Mouse (Mus musculus) CH12.LX (cell line): ENCODE measurements at regions not wholly inside any gene's neighbourhood (a gene's known extent, or its start where the extent isn't known, plus 50 kb on each side); places are given as distances from the start of the nearest gene placed in this dataset.

Source experiments
- DNase-seq: peaks from one replicate; pipeline ENCODE4 v3.0.0-alpha.2; 2013; ENCODE audit errors: extremely low read depth
- H3K27ac ChIP-seq: 2 replicates; pipeline ENCODE4 v1.5.1; 2012; ENCODE audit warnings: low read depth, mild to moderate bottlenecking, control low read depth, moderate library complexity; ENCODE audit not compliant: insufficient read depth
- H3K27me3 ChIP-seq: replicated peaks from 2 replicates; pipeline ENCODE3; 2012; ENCODE audit warnings: inconsistent platforms
- H3K36me3 ChIP-seq, 2 experiments: replicated peaks in 1 of 2; 2 replicates each; pipeline versions ENCODE3 to v1.6.1; 2012; ENCODE audit warnings: inconsistent platforms in 1 of 2, low read length in 1 of 2, mild to moderate bottlenecking in 1 of 2, mixed read lengths in 1 of 2, moderate library complexity in 1 of 2; ENCODE audit not compliant: control insufficient read depth in 1 of 2, insufficient read depth in 1 of 2
- H3K4me1 ChIP-seq, 2 experiments: 2 replicates each; pipeline ENCODE4 v1.6.1; 2012; ENCODE audit warnings: inconsistent platforms in 1 of 2, moderate library complexity in 1 of 2; ENCODE audit not compliant: insufficient read depth in 2 of 2, control insufficient read depth in 1 of 2
- H3K4me2 ChIP-seq: 2 replicates; pipeline ENCODE4 v1.6.1; 2012; ENCODE audit warnings: low read depth, mild to moderate bottlenecking, control low read depth; ENCODE audit not compliant: poor library complexity, insufficient read depth, severe bottlenecking
- H3K4me3 ChIP-seq, 3 experiments: fragments of 150-350 bp in 1 of 3; sonication (generic) in 1 of 3; replicated peaks in 1 of 3; 2 replicates each; pipeline versions ENCODE3 to v1.5.1; 2011 to 2012; ENCODE audit warnings: low read depth in 2 of 3, low read length in 2 of 3, mild to moderate bottlenecking in 2 of 3, moderate library complexity in 2 of 3, control low read depth in 1 of 3, improper control_type of control experiment in 1 of 3, inconsistent platforms in 1 of 3, mixed read lengths in 1 of 3; ENCODE audit not compliant: poor library complexity in 1 of 3
- H3K79me2 ChIP-seq: replicated peaks from 2 replicates; pipeline ENCODE4 v1.6.1; 2012; ENCODE audit warnings: mild to moderate bottlenecking, moderate library complexity; ENCODE audit not compliant: control insufficient read depth, poor library complexity, insufficient read depth, severe bottlenecking; ENCODE audit errors: extremely low read depth
- H3K9ac ChIP-seq: 2 replicates; pipeline ENCODE4 v1.6.1; 2012; ENCODE audit warnings: low read depth, mild to moderate bottlenecking, control low read depth, moderate library complexity; ENCODE audit not compliant: insufficient read depth
- H3K9me3 ChIP-seq: replicated peaks from 2 replicates; pipeline ENCODE3; 2012; ENCODE audit warnings: low read length, inconsistent platforms, mixed read lengths
- CHD1 ChIP-seq: IDR thresholded peaks from 2 replicates; pipeline ENCODE4 v1.6.1; 2012; ENCODE audit warnings: low read depth, low read length, improper control_type of control experiment, inconsistent platforms
- CTCF ChIP-seq, 2 experiments: IDR thresholded peaks in 1 of 2; conservative IDR thresholded peaks in 1 of 2; 2 replicates each; pipeline ENCODE4 v1.5.1; 2011 to 2012; ENCODE audit warnings: low read depth in 2 of 2, low read length in 2 of 2, improper control_type of control experiment in 1 of 2, inconsistent platforms in 1 of 2, mild to moderate bottlenecking in 1 of 2, moderate library complexity in 1 of 2
- EP300 ChIP-seq: IDR thresholded peaks from 2 replicates; pipeline ENCODE4 v1.6.1; 2011; ENCODE audit warnings: low read length, improper control_type of control experiment
- ETS1 ChIP-seq: conservative IDR thresholded peaks from 2 replicates; pipeline ENCODE4 v1.6.1; 2012; ENCODE audit warnings: low read depth, mild to moderate bottlenecking, inconsistent platforms, low read length, improper control_type of control experiment, moderate library complexity
- HCFC1 ChIP-seq: IDR thresholded peaks from 2 replicates; pipeline ENCODE4 v1.6.1; 2012; ENCODE audit warnings: low read depth, mild to moderate bottlenecking, inconsistent platforms, low read length, improper control_type of control experiment
- IRF4 ChIP-seq: IDR thresholded peaks from 2 replicates; pipeline ENCODE4 v1.6.1; 2014; ENCODE audit warnings: low read depth, mild to moderate bottlenecking, inconsistent platforms, low read length, improper control_type of control experiment
- JUN ChIP-seq: IDR thresholded peaks from 2 replicates; pipeline ENCODE4 v1.6.1; 2011; ENCODE audit warnings: low read depth, mild to moderate bottlenecking, low read length, improper control_type of control experiment, moderate library complexity; ENCODE audit not compliant: insufficient read depth
- JUND ChIP-seq: conservative IDR thresholded peaks from 2 replicates; pipeline ENCODE4 v1.6.1; 2011; ENCODE audit warnings: low read depth, low read length, improper control_type of control experiment
- KAT2A ChIP-seq: IDR thresholded peaks from 2 replicates; pipeline ENCODE4 v1.6.1; 2012; ENCODE audit warnings: low read length, improper control_type of control experiment, inconsistent platforms; ENCODE audit not compliant: insufficient replicate concordance
- MAX ChIP-seq: IDR thresholded peaks from 2 replicates; pipeline ENCODE4 v1.6.1; 2011; ENCODE audit warnings: low read length, improper control_type of control experiment
- MAZ ChIP-seq: IDR thresholded peaks from 2 replicates; pipeline ENCODE4 v1.6.1; 2012; ENCODE audit warnings: low read depth, mild to moderate bottlenecking, inconsistent platforms, low read length, improper control_type of control experiment, moderate library complexity
- MEF2A ChIP-seq: IDR thresholded peaks from 2 replicates; pipeline ENCODE4 v1.6.1; 2014; ENCODE audit warnings: low read depth, mild to moderate bottlenecking, inconsistent platforms, low read length, improper control_type of control experiment, borderline replicate concordance
- MXI1 ChIP-seq: IDR thresholded peaks from 2 replicates; pipeline ENCODE4 v1.6.1; 2011; ENCODE audit warnings: mild to moderate bottlenecking, low read depth, low read length, improper control_type of control experiment
- MYC ChIP-seq: IDR thresholded peaks from 2 replicates; pipeline ENCODE4 v1.6.1; 2011; ENCODE audit warnings: low read depth, mild to moderate bottlenecking, improper control_type of control experiment, low read length
- NELFE ChIP-seq: IDR thresholded peaks from 2 replicates; pipeline ENCODE4 v1.6.1; 2011; ENCODE audit warnings: low read depth, low read length, improper control_type of control experiment
- NRF1 ChIP-seq: IDR thresholded peaks from 2 replicates; pipeline ENCODE4 v1.6.1; 2014; ENCODE audit warnings: low read depth, mild to moderate bottlenecking, inconsistent platforms, low read length, improper control_type of control experiment, moderate library complexity
- PAX5 ChIP-seq: IDR thresholded peaks from 2 replicates; pipeline ENCODE4 v1.6.1; 2012; ENCODE audit warnings: low read length, inconsistent platforms, mixed read lengths
- RAD21 ChIP-seq: IDR thresholded peaks from 2 replicates; pipeline ENCODE4 v1.6.1; 2011; ENCODE audit warnings: low read depth, mild to moderate bottlenecking, low read length, improper control_type of control experiment, moderate library complexity
- RCOR1 ChIP-seq: conservative IDR thresholded peaks from 2 replicates; pipeline ENCODE4 v1.6.1; 2012; ENCODE audit warnings: low read depth, mild to moderate bottlenecking, inconsistent platforms, low read length, improper control_type of control experiment
- SMC3 ChIP-seq: IDR thresholded peaks from 2 replicates; pipeline ENCODE4 v1.6.1; 2011; ENCODE audit warnings: low read depth, low read length, improper control_type of control experiment
- TBP ChIP-seq: conservative IDR thresholded peaks from 2 replicates; pipeline ENCODE4 v1.6.1; 2011; ENCODE audit warnings: low read depth, low read length, improper control_type of control experiment
- TCF12 ChIP-seq: IDR thresholded peaks from 2 replicates; pipeline ENCODE4 v1.6.1; 2014; ENCODE audit warnings: low read depth, mild to moderate bottlenecking, inconsistent platforms, low read length, improper control_type of control experiment
- UBTF ChIP-seq: IDR thresholded peaks from 2 replicates; pipeline ENCODE4 v1.6.1; 2012; ENCODE audit warnings: low read depth, mild to moderate bottlenecking, inconsistent platforms, low read length, improper control_type of control experiment, moderate library complexity
- USF1 ChIP-seq: IDR thresholded peaks from 2 replicates; pipeline ENCODE4 v1.6.1; 2014; ENCODE audit warnings: low read depth, mild to moderate bottlenecking, inconsistent platforms, low read length, improper control_type of control experiment
- USF2 ChIP-seq: conservative IDR thresholded peaks from 2 replicates; pipeline ENCODE4 v1.6.1; 2011; ENCODE audit warnings: low read depth, low read length, improper control_type of control experiment
- ZKSCAN1 ChIP-seq: IDR thresholded peaks from 2 replicates; pipeline ENCODE4 v1.6.1; 2012; ENCODE audit warnings: low read depth, inconsistent platforms, low read length, improper control_type of control experiment, borderline replicate concordance
- ZMIZ1 ChIP-seq: IDR thresholded peaks from 2 replicates; pipeline ENCODE4 v1.6.1; 2012; ENCODE audit warnings: low read depth, mild to moderate bottlenecking, inconsistent platforms, low read length, improper control_type of control experiment
- dilution Hi-C: fragments of 300-500 bp; cut with MboI; formaldehyde crosslinking; loops from 2 replicates; pipeline ENCODE4 v1.14.3; 2020; ENCODE audit warnings: low sequenced_read_pairs; ENCODE audit not compliant: extremely low pct_unique_long_range_greater_than_20kb, extremely low pct_ligation_motif_present
- in situ Hi-C: fragments of 300-500 bp; cut with MboI; formaldehyde crosslinking; loops from 3 replicates; pipeline ENCODE4 v1.14.3; 2019; ENCODE audit warnings: low sequenced_read_pairs, low pct_ligation_motif_present, low pct_unique_long_range_greater_than_20kb, mixed read lengths

GRCm38 (mm10) chr14:25362771-25363170 is 96.2 kb upstream of the Zmiz1 start:
- Histone ChIP-seq H3K27ac (no peak overlapping the region), H3K79me2 (no peaks in the 10 kb centered on the region), H3K4me2 (no peak overlapping the region), H3K9ac (no peak overlapping the region), H3K4me1 (peaks cover 0 to 15% of the 10 kb centered on the region in 2 experiments; a peak in 2 of 4 replicates), H3K27me3 (no peaks in the 10 kb centered on the region), H3K9me3 (no peaks in the 10 kb centered on the region), H3K4me3 (no peak overlapping the region), H3K36me3 (no peaks in the 10 kb centered on the region)
- TF ChIP-seq IRF4 = no peak
- no peak for TF ChIP-seq TBP
- no peak for TF ChIP-seq NRF1
- no peak for TF ChIP-seq USF2
- TF ChIP-seq MAZ = no peak
- no peak for TF ChIP-seq CHD1
- no peak for TF ChIP-seq MYC
- TF ChIP-seq JUN = no peak
- TF ChIP-seq UBTF = no peak
- no peak for TF ChIP-seq MAX
- TF ChIP-seq PAX5 = no peak
- TF ChIP-seq ZKSCAN1 = no peak
- dilution Hi-C loops = no loop called here
- DNase-seq = no peak
- in situ Hi-C loops = no loop called here

- Histone ChIP-seq H3K4me1 (peaks cover 6 to 32% of the 10 kb centered on the region in 2 experiments; a peak in 3 of 4 replicates), H3K36me3 (no peaks in the 10 kb centered on the region), H3K9me3 (no peaks in the 10 kb centered on the region), H3K27ac (no peak overlapping the region), H3K9ac (no peak overlapping the region), H3K4me2 (no peak overlapping the region), H3K79me2 (no peaks in the 10 kb centered on the region), H3K4me3 (no peak overlapping the region), H3K27me3 (no peaks in the 10 kb centered on the region)
- DNase-seq = no peak
- dilution Hi-C loops (no loop called here), in situ Hi-C loops (no loop called here)
- TF ChIP-seq NELFE (no peak), RAD21 (no peak), USF1 (no peak), CTCF (conservative IDR thresholded peaks at IDR 0.05 in 1 of 2, IDR thresholded peaks at IDR 0.05 in 1 of 2; ENCODE audit: low read depth in 2 of 2, low read length in 2 of 2) (no peak), HCFC1 (no peak), EP300 (no peak), UBTF (no peak), ZKSCAN1 (no peak), MXI1 (no peak), TCF12 (no peak), MEF2A (no peak), MYC (no peak), ETS1 (no peak), SMC3 (no peak), TBP (no peak), KAT2A (no peak), ZMIZ1 (no peak), USF2 (no peak), JUND (no peak), RCOR1 (no peak)
Measured at GRCm38 (mm10) chr14:25365226-25365800, 93.7 kb upstream of the Zmiz1 start.
